Mouse (Mus musculus) liver, embryonic 14.5 days (tissue): ENCODE results near the gene Gpam. TPM values are rescaled to one million over a fixed set of nuclear protein-coding genes. Genes with fewer than 3 reads are reported as not detected.

Experiments
- ATAC-seq: fragments of 200-750 bp; cut with Nextera tagmentation; 2 replicates; pipeline ENCODE4 v1.8.0; 2017; ENCODE audit warnings: moderate number of reproducible peaks, mild to moderate bottlenecking, moderate library complexity; ENCODE audit not compliant: insufficient read depth
- DNase-seq, 3 experiments: peaks; one replicate each; pipeline ENCODE4 v3.0.0-alpha.2; 2012 to 2013; ENCODE audit warnings: low read depth in 3 of 3, low spot score in 3 of 3
- H3K27ac ChIP-seq: fragments of 300-500 bp; sonication (generic); 2 replicates; pipeline ENCODE4 v1.5.1; 2014; ENCODE audit warnings: moderate library complexity, mild to moderate bottlenecking, control low read depth, inconsistent platforms
- H3K27me3 ChIP-seq: fragments of 300-500 bp; sonication (generic); 2 replicates; pipeline ENCODE4 v1.6.1; 2014; ENCODE audit warnings: mild to moderate bottlenecking, low read length, moderate library complexity; ENCODE audit not compliant: control insufficient read depth, insufficient read depth
- H3K36me3 ChIP-seq: fragments of 300-500 bp; sonication (generic); replicated peaks from 2 replicates; pipeline ENCODE4 v1.6.1; 2014; ENCODE audit warnings: low read depth; ENCODE audit not compliant: control insufficient read depth, insufficient read depth
- H3K4me1 ChIP-seq, 2 experiments: fragments of 200-500 bp in 1 of 2; fragments of 300-500 bp in 1 of 2; sonication (generic) in 1 of 2; replicated peaks; 2 replicates each; pipeline ENCODE4 v1.6.1; 2012 to 2014; ENCODE audit warnings: antibody characterized with exemption in 1 of 2, inconsistent platforms in 1 of 2, low read length in 1 of 2; ENCODE audit not compliant: control insufficient read depth in 2 of 2, insufficient read depth in 2 of 2
- H3K4me2 ChIP-seq: fragments of 300-500 bp; sonication (generic); 2 replicates; pipeline ENCODE4 v1.6.1; 2014; ENCODE audit warnings: low read depth, mild to moderate bottlenecking, control low read depth, moderate library complexity
- H3K4me3 ChIP-seq, 2 experiments: fragments of 200-500 bp in 1 of 2; fragments of 300-500 bp in 1 of 2; sonication (generic) in 1 of 2; 2 replicates each; pipeline ENCODE4 v1.5.1; 2012 to 2014; ENCODE audit warnings: low read depth in 2 of 2, low read length in 2 of 2, mild to moderate bottlenecking in 2 of 2, control low read depth in 1 of 2, inconsistent platforms in 1 of 2, moderate library complexity in 1 of 2; ENCODE audit not compliant: insufficient read depth in 1 of 2
- H3K9ac ChIP-seq: fragments of 300-500 bp; sonication (generic); replicated peaks from 2 replicates; pipeline ENCODE4 v1.6.1; 2014; ENCODE audit warnings: mild to moderate bottlenecking, control low read depth, moderate library complexity
- H3K9me3 ChIP-seq: fragments of 300-500 bp; sonication (generic); 2 replicates; pipeline ENCODE4 v1.6.1; 2016; ENCODE audit warnings: low read length, mixed read lengths; ENCODE audit not compliant: control insufficient read depth
- CTCF ChIP-seq: IDR thresholded peaks from 2 replicates; pipeline ENCODE4 v1.5.1; 2016; ENCODE audit warnings: antibody characterized with exemption, low read depth, control low read depth
- EP300 ChIP-seq: IDR thresholded peaks from 2 replicates; pipeline ENCODE4 v1.6.1; 2016; ENCODE audit warnings: antibody characterized with exemption, low read depth
- WGBS: fragments of 180-500 bp; shearing (Covaris S2); extraction: QIAGEN DNeasy Blood & Tissue Kit; methylation state at CpG from one replicate; pipeline ENCODE4 v1.1.7; 2014; ENCODE audit not compliant: insufficient replicate concordance; 5-methylcytosine and 5-hydroxymethylcytosine counted together
- polyA plus RNA-seq, 2 experiments: library from polyadenylated mRNA; depleted of rRNA in 1 of 2; stranded (reverse) in 1 of 2; unstranded in 1 of 2; fragments of >200 nt; fragmentation: Nextera tagmentation in 1 of 2; extraction: Ambion mirVana in 1 of 2; gene quantifications; 2 replicates each; pipeline versions ENCODE4 v1.2.1 to v1.2.3; 2012 to 2014

The Gpam gene
- polyA plus RNA-seq, 2 experiments, result 15.0 to 21.6 TPM

DNA sequence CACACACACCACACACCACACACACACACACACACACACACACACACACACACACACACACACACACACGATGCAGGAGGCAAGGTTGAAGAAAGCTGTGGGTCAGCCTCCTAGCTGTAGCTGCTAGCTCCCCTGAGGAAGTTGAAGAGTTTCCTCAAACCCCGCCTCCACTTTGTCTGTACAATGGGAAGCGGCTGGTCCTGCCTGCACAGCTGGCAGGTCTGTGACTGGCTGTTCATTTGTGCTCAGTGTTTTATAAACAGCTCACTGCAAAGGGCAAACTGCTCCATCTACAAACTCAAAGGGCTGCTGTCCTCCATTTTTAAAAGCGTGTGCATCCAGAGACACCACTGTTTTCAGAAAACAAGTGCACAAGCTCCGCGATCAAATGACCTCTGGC is 63.8 kb downstream of the Gpam start:
- H3K4me2 ChIP-seq, result no peak overlapping the region
- H3K36me3 ChIP-seq, result no peaks in the 10 kb centered on the region
- TF ChIP-seq CTCF, result no peak
- TF ChIP-seq EP300, result no peak
- no peak overlapping the region for H3K4me3 ChIP-seq
- no peak for DNase-seq
- H3K9me3 ChIP-seq, result no peaks in the 10 kb centered on the region
- no peak overlapping the region for H3K9ac ChIP-seq
- no peak for ATAC-seq
- 33% methylated on average over 6 of the region's 6 CpGs for WGBS
- H3K27me3 ChIP-seq, result no peaks in the 10 kb centered on the region
- H3K4me1 ChIP-seq, result no peaks in the 10 kb centered on the region; a peak in 1 of 4 replicates
- no peak overlapping the region for H3K27ac ChIP-seq

DNA sequence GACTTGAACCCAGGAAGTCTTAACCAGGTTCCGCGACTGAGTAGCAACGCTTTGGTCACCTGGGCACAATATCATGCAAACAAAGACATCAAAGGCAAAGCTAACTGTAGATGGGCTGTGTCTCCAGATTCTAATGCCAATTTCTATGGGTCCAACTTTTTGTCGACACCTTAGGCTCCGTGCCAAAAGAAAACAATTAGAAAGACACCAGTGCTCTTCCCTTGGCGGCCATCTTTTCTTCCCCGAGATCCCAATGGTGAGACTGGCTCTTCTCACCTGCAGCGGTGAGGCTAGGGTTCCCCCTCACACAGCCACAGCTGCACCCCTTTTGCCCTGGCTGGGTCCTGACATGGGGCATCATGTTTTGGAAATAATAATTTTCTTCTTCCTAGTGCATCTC is 64.5 kb downstream of the Gpam start:
- no peaks in the 10 kb centered on the region; a peak in 1 of 4 replicates for H3K4me1 ChIP-seq
- no peak for ATAC-seq
- H3K27me3 ChIP-seq, result no peaks in the 10 kb centered on the region
- WGBS, result 77% methylated on average over 8 of the region's 8 CpGs
- H3K9ac ChIP-seq, result no peak overlapping the region
- no peaks in the 10 kb centered on the region for H3K36me3 ChIP-seq
- H3K27ac ChIP-seq, result no peak overlapping the region
- no peak for DNase-seq
- no peak for TF ChIP-seq CTCF
- TF ChIP-seq EP300, result no peak
- no peak overlapping the region for H3K4me2 ChIP-seq
- H3K9me3 ChIP-seq, result no peaks in the 10 kb centered on the region
- no peak overlapping the region for H3K4me3 ChIP-seq

DNA sequence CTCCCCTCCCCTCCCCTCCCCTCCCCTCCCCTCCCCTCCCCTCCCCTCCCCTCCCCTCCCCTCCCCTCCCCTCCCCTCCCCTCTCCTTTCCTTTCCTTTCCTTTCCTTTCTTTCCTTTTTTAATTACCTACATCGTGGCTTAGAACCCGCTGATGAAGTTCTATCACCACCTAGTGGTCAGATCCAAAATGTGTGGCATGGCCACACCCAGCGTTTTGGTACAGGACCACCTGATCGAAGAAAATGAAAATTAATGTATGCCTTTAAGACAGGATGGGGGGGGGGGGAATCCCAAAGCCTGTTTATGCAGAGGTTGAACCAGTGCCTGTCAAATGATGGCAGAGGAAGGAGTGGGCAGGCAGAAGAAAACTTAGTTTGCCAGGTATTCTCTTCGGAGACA is 65.1 kb downstream of the Gpam start:
- WGBS, result 28% methylated on average over 4 of the region's 5 CpGs
- peak in 1 of 3 experiments; percentile 31 for DNase-seq

DNA sequence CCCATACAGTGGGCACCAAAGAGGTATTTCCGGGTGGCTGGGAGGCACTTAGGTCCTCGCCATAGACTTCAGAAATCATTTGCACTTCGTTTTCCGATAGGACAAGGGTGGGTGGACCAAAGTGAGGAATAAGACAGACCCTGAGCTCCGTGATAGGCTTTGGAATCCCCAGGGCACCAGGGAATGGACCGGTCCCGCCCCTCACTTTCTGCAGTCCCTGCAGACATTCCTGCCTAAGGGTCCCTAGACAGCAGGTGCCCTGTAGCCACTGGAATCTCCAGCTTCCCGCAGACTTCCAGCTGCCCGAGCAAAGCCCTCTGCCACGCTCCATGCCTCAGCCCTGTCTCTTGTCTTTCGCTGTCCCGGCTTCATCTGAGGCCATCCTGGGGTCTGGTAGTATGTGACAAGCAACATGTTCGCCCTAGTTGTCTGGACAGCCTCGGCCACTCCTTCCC is 65.6 kb downstream of the Gpam start:
- Histone ChIP-seq H3K4me3 (peak overlapping the region; percentile 3 to 7; a peak in 1 of 4 replicates), H3K9ac (no peak overlapping the region), H3K4me2 (peak overlapping the region; percentile 52), H3K4me1 (no peaks in the 10 kb centered on the region; a peak in 1 of 4 replicates), H3K27ac (no peak overlapping the region), H3K36me3 (no peaks in the 10 kb centered on the region), H3K9me3 (no peaks in the 10 kb centered on the region), H3K27me3 (no peaks in the 10 kb centered on the region)
- 7% methylated on average over 14 of the region's 14 CpGs for WGBS
- TF ChIP-seq EP300 (no peak), CTCF (no peak)
- DNase-seq (no peak), ATAC-seq (no peak)

More for the DNA sequence above, 65.1 kb downstream of the Gpam start:
- H3K27me3 ChIP-seq, result no peaks in the 10 kb centered on the region
- no peak overlapping the region for H3K4me3 ChIP-seq
- no peaks in the 10 kb centered on the region for H3K36me3 ChIP-seq
- TF ChIP-seq CTCF, result peak; percentile 61
- no peak for TF ChIP-seq EP300
- no peak overlapping the region for H3K9ac ChIP-seq
- no peak for ATAC-seq
- H3K4me2 ChIP-seq, result no peak overlapping the region
- no peak overlapping the region for H3K27ac ChIP-seq
- H3K9me3 ChIP-seq, result no peaks in the 10 kb centered on the region
- no peaks in the 10 kb centered on the region; a peak in 1 of 4 replicates for H3K4me1 ChIP-seq

DNA sequence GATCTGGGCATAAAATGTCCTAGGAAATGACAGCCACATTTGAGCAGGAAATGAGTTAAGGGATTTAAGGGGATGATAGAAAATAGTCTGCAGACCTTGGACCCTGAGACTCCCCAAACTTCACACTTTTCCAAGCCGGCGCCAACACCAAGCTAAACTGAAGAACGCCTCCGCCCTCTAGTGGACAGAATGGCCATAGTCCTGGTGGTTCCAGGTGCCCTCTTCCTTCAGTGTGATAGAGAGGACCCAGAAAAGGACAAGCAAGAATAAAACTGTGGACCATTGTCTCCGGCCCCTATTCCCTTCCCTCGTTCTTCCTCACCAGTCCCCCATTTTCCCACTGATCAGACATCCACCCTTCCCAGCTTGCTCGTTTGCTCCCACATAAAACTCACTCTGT is 66.1 kb downstream of the Gpam start:
- 5% methylated on average over 7 of the region's 7 CpGs for WGBS
- peak in 1 of 3 experiments; percentile 41 for DNase-seq
- no peak for TF ChIP-seq EP300
- TF ChIP-seq CTCF, result peak; percentile 87

More for the DNA sequence above, 66.1 kb downstream of the Gpam start:
- Histone ChIP-seq H3K27me3 (no peaks in the 10 kb centered on the region), H3K9me3 (no peaks in the 10 kb centered on the region), H3K4me3 (no peak overlapping the region), H3K36me3 (no peaks in the 10 kb centered on the region), H3K27ac (no peak overlapping the region), H3K4me2 (peak overlapping the region; percentile 52), H3K4me1 (no peaks in the 10 kb centered on the region; a peak in 1 of 4 replicates), H3K9ac (no peak overlapping the region)
- 0 out of 2 replicates have a peak, but pooled peaks have one; percentile 31 for ATAC-seq
